Mouse (Mus musculus) G1E (cell line): Measurements from ENCODE around the gene Cmip.

Source experiments
- CTCF ChIP-seq: IDR thresholded peaks from 2 replicates; pipeline ENCODE4 v1.5.1; 2012; ENCODE audit warnings: low read depth, low read length, inconsistent platforms, mixed read lengths
- GATA1 ChIP-seq: IDR thresholded peaks from 2 replicates; pipeline ENCODE4 v1.6.1; 2012; ENCODE audit warnings: borderline replicate concordance, low read length, inconsistent platforms, mixed read lengths
- TAL1 ChIP-seq: conservative IDR thresholded peaks from 2 replicates; pipeline ENCODE4 v1.6.1; 2012; ENCODE audit warnings: low read depth, low read length, inconsistent platforms, mixed read lengths

DNA sequence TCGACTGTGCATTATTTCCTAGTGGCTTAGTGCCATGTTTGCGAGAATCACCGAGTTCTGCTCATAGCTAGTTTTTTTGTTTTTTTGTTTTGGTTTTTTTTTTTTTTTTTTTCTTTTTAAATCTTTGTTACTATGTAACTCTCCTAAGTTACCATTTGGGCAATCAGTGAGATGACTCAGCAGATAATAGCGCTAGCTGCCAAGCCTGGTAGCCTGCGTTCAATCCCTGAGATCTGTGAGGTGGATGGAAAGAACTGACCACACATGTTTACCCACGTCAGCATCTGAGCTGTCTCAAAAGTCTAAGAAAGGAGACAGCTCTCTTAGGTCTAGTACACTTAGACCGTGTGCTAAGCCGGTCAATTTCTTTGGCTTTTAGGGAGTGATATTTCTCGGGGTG, 71.9 kb downstream of the Cmip start:
- TF ChIP-seq GATA1 (no peak), CTCF (no peak), TAL1 (no peak)
